Mouse (Mus musculus) c-Kit-positive CD71-positive TER-119-negative erythroid progenitor cells, embryonic 14.5 days (primary cell): ENCODE results near the gene E2f3.

Experiments used
- DNase-seq: peaks from one replicate; pipeline ENCODE4 v3.0.0-alpha.2; 2013; ENCODE audit warnings: low read depth

Gene E2f3

DNA sequence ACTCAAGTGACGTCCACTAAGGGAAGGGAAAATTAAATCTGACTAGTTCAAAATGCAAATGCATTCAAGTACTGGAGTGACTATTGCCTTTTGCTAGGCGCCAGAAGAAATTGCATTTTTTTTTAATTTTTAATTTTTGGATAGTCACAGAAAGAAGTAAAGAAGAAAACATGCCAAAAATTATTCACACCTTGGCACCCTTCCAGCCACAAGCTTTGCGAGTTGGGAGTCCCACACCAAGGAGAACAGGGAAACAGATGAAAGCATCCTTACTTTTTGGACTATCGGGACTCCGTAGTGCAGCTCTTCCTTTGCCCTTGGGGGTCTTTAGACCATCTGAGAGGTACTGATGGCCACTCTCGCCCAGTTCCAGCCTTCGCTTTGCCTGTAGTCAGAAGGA is 66.0 kb downstream of the E2f3 start:
- DNase-seq = no peak

DNA sequence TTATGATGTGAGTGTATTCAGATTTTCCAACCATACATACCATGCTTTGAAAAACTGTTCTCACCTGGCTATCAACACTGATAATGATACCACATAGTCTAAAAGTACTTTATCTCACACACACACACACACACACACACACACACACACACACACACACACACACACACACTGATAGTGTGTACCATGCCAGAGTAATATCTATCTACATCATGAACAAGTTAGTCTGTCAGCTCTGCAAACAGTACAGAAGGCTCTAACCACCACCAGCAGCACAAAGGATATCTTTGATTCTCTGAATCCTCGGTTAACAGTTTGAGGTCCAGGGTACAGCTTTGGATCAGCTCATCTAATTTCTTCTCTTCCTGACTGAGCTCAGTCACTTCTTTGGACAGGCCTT is 69.3 kb downstream of the E2f3 start:
- DNase-seq = no peak

DNA sequence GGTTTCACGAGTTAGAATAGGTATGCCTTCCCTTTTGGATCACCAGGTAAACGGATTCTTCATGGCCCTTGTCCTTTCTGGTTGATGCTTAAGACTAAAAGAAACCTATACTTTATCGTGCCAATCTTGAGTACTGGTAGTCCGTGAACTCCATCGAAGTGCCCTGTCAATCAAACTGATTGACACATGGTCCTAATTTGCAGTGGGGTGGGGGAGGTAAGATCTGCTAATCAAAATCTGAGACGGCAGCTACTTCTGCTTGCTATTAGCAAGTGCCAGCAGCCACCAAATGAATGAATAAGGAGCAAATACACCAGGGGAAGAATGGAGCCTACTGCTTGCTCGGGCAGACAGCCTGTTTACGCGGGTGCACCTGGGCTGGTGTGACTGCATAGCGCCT is 72.3 kb downstream of the E2f3 start:
- DNase-seq = no peak

DNA sequence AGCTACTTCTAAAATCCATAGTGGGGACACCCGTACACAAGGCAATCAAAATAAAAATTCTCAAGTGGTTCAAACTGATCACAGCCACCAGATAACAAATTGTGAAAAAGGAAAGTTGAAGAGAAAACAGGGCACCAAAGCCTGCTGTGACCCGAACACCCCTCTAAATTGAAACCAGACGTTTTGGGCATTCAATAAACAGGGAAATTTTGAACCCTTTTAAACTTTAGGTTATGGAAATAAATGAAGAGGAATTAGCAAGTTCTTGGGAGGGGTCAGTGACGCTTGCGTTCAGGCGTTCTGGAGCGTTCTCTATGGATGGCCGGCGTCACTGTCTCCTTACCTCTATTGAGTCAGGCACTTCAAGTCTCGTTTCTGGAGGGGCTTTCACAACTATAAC is 72.8 kb downstream of the E2f3 start:
- DNase-seq = no peak

- no peak for DNase-seq
Measured at GRCm38 (mm10) chr13:29912251-29912650, 73.6 kb downstream of the E2f3 start.

DNA sequence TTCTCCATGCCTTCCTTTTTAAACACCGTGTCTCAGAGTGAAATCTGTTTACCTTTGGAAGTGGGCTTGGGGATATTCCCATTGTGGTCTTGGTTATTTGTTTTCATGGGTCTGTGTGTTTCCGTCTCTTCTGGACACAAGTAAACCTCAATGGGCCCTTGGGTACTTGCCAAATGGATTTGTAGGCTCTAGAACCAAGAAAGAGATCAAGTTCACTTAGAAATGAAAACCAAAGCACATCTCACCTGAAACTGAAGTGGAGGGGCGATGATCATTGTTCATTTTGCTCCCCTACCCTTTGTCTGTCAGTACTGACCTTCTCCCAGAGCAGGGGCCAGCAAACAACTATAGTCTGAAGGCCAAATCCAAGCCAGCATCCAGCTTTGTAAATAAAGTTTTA is 74.7 kb downstream of the E2f3 start:
- no peak for DNase-seq

GRCm38 (mm10) chr13:29908431-29908830 is 77.4 kb downstream of the E2f3 start:
- DNase-seq = no peak

DNA sequence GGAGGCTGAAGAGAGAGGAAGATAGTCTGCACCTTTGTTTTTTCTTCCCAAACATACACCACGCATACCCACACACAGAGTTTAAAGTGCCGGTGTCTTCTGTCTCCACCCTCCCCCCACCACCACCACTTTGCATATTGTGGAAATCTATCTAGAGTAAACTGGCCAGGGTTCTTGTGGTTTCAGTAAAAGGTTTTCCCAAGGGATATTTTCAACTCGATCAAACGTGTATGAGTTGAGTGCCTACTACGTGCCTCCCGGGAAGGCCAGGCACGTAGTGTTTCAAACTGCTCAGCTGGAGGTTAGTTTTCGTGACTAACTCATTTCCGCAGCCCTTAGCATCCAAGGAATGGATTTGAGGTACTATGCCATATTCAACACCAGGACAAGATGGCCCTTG is 77.9 kb downstream of the E2f3 start:
- DNase-seq = no peak

DNA sequence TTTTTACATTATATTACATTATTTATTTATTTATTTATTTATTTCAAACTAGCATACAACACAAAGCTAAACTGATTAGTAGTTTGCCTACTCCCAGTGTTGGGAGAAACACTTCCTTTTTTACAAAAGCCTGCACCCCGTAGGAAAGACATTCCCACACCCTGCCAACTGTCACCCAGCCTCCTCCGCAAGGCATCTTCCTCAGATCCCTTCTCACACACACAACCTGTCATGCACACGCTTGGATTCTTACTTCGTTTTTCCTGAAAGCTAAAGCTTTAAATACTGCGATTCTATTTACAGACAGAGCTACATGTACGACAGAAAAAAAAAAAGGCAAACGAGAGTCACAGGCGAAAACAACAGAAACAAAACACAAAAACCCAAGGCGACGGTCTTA is 79.1 kb downstream of the E2f3 start:
- DNase-seq = no peak

DNA sequence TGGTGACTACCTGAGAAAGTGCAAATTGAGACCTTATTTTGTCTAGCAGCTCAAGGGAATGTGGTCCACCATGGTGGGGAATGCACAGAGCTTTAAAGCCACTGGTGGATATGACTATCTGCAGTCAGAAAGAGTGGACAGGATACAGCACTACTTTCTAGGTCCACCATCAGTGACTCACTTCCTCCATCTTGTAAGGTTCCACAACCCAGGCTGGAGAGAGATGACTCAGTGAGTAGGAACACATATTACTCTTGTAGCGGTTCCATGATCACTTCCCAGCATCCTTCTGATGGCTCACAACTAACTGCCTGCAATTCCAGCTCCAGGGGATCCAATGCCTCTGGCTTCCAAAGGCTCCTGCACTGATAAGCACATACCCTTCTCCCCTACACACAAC is 82.5 kb downstream of the E2f3 start:
- DNase-seq = no peak

GRCm38 (mm10) chr13:29902676-29903075 is 83.2 kb downstream of the E2f3 start:
- no peak for DNase-seq

DNA sequence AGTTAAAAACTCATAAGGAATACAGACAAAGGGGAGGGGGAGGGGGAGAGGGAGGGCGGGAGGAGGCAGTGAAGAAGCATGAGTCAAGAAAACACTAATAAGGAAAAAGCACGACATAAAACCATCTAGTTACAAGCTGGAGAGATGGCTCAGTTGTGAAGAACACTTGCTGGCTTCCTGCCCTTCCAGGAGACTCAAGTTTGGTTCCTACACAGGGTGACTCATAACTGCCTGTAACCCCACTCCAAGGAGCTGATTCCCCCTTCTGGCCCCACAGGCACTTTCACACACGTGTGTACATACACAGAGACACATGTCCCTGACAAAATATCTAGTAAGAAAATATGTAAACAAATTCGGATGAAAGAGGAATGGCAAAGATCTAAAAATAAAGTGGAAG is 84.2 kb downstream of the E2f3 start:
- no peak for DNase-seq

DNA sequence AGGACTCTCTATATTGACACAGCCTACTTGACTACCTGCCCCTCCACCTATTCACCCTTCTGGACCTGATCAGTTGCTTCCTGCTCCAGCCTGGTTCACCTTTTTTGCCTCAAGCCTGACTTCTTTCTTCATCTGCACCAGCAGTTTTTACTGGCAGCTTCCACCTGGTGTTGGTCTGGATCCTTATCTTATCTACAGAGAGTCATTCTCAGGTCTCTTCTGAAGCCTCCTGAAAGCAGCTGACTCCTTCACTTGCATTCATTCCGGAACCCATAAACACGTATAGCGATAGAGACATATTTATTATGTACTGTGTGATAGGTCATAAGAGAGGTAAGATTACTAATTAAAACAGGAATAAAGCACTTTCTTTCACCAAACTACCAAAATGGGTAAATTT is 119.1 kb downstream of the E2f3 start:
- DNase-seq = no peak

DNA sequence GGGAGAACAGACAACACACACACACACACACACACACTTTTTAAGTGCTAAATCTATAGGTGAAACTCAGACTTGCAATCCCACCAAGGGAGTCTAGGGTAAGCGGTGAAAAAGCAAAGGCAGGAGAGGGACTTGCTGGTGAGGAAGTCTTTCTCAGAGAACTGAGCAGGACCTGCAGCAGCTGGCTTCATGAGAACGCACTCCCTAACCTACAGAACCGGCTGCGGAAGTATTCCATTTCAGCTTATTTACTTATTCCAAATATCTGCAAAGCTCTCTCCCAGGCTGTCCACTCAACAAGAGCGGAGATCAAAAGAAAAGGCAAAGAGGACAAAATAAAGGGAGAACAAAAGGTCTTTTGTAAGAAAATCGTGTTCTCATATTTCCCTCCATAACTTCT is 121.5 kb downstream of the E2f3 start:
- no peak for DNase-seq

DNA sequence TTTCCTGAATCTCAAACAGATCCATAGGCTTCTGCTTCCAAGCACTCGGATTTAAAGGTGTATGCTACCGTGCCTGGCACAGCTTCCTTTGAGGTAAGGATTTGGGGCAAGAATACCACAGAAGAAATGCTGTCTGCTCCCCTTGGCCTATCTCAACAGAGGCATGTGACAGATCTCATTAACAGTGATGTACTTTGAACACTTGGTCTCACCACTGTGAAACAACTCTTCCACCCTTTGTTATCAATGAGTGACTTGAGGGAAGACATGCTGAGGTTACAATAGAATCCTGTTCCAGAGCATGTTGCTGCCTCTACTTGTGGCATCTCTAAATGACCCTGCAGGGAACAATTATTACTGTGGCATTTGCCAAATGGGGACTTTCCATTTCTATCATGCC is 125.8 kb downstream of the E2f3 start:
- DNase-seq = no peak

GRCm38 (mm10) chr13:29857436-29857835 is 128.4 kb downstream of the E2f3 start:
- no peak for DNase-seq
